Mouse (Mus musculus): ENCODE measurements at regions not wholly inside any gene's neighbourhood (a gene's known extent, or its start where the extent isn't known, plus 50 kb on each side); places are given as distances from the start of the nearest gene placed in this dataset.

GRCm38 (mm10) chr14:80244640-80245302, 260.9 kb downstream of the Olfm4 start:
- peak in 1 of 2 experiments; percentile 78 for DNase-seq (ENCODE audit: low spot score in 2 of 2)

- peak; percentile 65 to 83 for DNase-seq (ENCODE audit: low spot score in 2 of 2)
These were observed 263.7 kb downstream of the Olfm4 start for GRCm38 (mm10) chr14:80247575-80247974.

- DNase-seq (ENCODE audit: low spot score in 2 of 2) = peak in 1 of 2 experiments; percentile 65
These were observed 266.0 kb downstream of the Olfm4 start for GRCm38 (mm10) chr14:80249882-80250281.

- DNase-seq (ENCODE audit: low spot score in 2 of 2) = no peak
These were observed 273.2 kb downstream of the Olfm4 start for GRCm38 (mm10) chr14:80257086-80257485.

- no peak for DNase-seq (ENCODE audit: low spot score in 2 of 2)
These were observed 279.3 kb downstream of the Olfm4 start for GRCm38 (mm10) chr14:80263173-80263572.

GRCm38 (mm10) chr14:80265081-80265480, 281.2 kb downstream of the Olfm4 start:
- DNase-seq (ENCODE audit: low spot score in 2 of 2) = no peak

DNA sequence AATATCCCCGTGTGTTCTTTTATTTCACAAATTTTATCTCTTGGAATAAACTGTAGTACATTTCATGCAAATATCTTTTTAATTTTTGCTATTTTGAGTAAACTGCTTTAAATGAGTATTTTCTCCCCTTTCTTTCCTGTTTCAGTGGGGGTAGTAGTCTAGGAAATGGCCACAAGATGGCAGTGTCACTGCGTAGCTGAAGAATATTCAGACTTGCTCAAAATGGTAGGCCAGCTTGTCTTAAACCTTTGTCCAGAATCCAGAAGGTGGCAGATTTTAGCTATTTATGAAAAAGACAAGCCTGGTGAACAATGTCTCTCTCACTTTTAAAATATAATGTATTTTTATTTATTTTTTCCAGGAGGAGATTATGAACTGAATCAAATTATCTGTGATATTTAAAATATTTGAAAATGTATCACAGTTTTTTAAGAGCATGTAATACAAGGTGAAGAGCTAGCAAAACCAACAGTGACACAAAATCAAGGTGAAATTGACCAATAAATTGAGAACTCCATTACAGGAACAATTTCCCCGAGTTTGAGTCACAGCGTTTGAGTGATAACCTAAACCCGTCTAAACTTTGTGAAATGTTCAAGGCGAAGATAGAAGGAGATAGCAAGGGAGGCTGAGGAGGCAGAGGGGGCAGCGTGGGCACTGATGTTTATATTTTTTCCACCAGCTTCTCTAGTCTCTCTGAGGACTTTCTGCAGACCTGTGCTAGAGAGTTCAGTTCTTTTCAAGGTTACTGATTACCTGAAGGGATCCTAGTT, 285.5 kb downstream of the Olfm4 start:
- DNase-seq (ENCODE audit: low spot score in 2 of 2) = peak; percentile 84 to 95

DNA sequence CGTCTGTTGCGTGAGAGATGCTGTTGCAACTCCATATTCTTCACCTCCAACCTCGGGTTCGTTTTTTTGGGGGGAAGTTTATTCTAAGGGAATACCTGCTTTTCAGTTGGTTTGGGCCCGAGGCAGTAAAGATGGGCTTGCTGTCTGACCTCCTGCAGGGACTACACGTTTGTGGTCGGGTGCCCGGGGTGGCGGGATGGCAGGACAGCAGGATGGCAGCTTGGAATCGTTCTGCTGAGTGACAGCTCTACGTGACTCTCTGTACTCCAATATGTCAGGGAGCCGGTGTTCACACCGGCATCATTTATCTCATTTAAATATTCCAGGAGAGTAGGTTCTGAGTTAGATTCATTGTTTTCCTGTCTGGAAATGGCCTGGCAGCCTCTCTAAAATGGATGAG, 286.2 kb downstream of the Olfm4 start:
- no peak for DNase-seq (ENCODE audit: low spot score in 2 of 2)

DNA sequence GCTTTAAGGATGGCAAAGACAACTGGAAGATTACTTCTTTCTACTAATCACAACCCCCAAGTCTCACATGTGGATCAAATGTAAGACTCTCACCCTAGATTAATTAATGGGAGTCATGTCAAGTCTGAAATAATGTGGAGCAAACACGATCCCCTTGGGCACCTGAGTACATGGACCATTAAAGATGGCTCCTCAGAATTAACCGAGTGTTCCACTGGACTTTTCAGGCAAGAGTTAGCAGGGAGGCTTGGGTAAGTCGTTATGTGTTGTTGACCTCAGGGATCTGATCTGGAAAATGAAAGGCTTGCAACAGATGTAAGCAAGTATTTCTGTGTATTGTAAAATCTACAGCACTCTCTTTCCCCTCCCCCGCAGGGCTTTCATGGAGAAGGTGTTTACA, 296.3 kb downstream of the Olfm4 start:
- DNase-seq (ENCODE audit: low spot score in 2 of 2) = no peak

DNA sequence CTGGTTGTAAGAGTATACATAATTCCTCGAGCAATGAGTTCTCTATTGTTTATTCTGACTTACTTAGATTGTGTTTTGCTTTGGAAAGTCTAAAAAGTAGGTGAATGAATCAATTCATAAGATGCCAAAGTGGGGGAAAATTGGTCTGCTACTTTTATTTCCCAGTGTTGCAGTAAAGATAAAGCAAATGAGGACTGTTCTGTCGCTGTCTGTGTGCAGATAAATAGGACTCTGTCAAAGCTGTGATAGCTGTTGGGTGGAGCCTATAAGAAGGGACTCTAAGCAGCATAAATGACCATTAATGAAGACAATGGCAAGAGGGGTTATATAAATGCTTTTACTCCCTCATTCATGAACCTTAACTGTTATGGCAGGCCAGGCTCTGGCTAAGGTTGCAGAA, 299.8 kb downstream of the Olfm4 start:
- no peak for DNase-seq (ENCODE audit: low spot score in 2 of 2)

- DNase-seq (ENCODE audit: low spot score in 2 of 2) = no peak
These were observed 307.5 kb downstream of the Olfm4 start for GRCm38 (mm10) chr14:80291360-80291759.

DNA sequence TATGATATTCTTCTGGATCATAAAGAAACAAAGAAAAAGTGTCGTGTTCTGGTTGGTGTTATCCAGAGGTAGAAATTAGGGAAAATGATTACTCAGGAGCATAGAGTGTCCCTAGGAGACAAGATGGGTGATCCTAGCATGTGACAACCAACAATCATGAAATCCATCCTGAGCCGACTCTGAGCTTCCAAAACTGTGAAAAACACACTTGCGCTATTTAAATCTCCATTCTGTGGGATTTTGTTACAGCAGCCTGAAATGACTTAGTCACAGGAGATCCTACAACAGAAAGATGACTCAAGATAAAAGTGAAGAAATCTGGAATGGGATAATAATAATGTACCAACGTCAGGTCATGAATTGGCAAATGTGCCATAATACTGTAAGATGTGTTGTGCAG, 309.5 kb downstream of the Olfm4 start:
- DNase-seq (ENCODE audit: low spot score in 2 of 2) = no peak

- no peak for DNase-seq (ENCODE audit: low spot score in 2 of 2)
These were observed 345.8 kb downstream of the Olfm4 start for GRCm38 (mm10) chr14:80329651-80330050.

DNA sequence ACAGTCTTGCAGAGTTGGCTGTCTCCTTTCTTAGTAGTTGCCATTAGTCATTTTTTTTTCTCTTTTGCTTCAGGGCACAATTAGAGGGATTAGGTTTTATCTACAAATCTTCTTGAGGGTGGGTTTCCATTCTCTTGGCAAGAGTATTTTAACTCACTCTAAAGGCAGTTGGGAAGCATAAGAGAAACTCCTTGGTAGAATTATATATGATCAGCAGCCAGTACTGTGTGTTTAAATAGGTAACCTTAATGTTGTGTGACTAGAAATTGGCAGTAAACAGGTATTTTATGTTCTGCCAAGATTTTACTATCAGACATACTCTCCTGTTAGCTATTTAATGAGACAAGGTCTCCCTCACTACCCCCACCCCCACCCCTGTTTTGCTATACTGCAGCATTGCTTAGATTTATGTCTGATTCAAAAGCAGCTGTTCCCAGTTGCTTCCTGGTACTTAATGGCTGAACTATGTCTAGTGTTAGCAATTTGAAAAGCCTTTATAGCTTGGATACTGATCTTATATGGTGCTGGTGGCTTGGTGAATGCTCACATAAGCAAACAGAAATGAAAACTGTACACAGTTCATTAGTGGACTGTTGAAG, 378.2 kb downstream of the Olfm4 start:
- DNase-seq (ENCODE audit: low spot score in 2 of 2) = no peak

GRCm38 (mm10) chr14:80369448-80370153, 385.7 kb downstream of the Olfm4 start:
- no peak for DNase-seq (ENCODE audit: low spot score in 2 of 2)

DNA sequence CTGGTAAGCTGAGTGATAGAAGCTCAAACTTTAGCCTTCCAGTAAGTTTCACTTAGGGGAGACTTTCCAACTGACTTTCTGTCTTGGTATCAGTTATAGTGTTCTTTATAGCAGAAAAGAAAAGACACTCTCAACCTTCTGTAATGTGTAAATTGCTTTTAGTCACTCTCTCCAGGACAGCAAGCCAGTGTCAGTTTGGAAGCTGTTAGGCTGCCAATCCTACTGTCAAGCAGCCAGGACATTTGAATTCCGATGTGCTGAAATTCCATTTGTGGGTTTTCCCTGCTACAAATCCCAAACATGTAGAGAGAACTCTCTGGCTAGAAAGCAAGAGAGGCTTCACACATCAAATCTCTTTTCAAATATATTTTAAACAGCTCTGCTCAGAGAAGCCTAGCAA, 390.4 kb downstream of the Olfm4 start:
- peak in 1 of 2 experiments; percentile 71 for DNase-seq (ENCODE audit: low spot score in 2 of 2)

DNA sequence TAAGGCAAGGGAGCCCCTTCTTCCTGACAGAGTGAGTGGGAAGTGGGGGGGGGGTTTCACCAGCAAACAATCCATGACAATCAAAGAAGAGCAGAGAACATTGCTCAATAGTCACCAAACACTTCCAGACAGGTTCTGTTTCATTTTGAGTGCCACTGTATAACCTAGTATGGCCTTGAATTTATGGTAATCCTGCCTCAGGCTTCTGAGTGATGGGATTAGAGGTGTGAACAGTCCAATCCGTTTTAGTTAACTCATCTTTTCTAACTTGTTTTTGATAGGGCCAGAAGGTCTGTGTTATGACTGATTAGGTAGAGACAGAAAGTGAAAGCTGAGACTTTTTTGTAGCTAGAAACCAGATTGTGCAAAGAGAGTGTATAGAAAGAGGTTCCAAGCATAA, 393.2 kb downstream of the Olfm4 start:
- no peak for DNase-seq (ENCODE audit: low spot score in 2 of 2)

DNA sequence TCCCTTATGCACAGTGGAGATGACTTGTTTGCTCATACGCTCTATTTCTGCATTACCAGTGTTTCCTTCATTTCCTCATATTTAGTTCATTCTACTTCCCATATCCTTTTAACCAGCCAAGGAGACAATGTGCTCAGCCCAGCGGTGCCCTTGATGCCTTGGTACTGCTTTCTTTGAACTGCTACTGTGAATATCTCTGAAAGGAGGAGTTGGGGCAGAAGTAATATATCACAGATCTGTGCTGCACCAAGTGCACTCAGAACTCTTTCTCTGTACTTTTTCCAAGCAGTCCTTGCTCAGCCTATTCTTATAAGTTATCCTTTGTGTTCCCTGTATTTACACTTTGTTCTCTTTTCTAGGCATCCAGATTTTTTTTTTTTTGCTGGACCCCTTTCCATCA, 407.5 kb downstream of the Olfm4 start:
- DNase-seq (ENCODE audit: low spot score in 2 of 2) = no peak

DNA sequence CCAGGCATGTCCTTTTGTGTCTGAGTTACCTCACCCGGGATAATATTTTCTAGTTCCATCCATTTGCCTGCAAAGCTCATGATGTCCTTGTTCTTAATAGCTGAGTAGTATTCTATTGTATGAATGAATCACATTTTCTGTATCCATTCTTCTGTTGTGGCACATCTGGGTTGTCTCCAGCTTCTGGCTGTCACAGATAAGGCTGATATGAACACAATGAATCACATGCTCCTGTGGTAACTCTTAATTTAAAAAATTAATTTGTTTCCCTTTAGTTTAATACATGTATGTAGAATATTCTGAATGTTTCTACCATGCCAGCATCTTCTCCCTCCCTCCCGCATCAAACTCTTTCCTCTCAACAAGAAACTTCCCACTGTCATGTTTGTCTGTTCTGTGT, 424.4 kb downstream of the Olfm4 start:
- no peak for DNase-seq (ENCODE audit: low spot score in 2 of 2)

DNA sequence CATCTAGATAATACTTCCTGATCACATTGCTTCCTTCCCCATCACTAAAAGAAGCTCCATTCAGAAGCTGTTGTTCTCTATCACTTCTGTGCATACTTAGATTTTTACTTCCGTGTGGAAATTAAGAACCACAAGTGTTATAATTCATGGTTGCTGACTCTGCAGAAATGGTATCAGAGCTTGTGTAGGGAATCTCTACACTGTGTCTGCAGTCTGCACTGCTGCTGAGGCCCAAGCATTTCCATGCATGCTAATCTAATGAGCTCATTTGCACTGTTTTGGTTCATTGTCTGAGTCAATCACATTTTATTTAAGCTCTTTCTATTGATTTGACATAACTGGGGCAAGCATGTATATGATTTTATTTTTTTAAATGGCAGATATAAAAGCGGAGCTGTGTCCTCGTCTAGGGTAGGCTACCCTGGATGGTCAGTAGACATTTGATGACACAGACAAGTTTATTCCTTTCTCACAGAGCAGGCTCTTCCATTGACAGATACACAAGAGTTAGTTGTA, 435.0 kb downstream of the Olfm4 start:
- no peak for DNase-seq (ENCODE audit: low spot score in 2 of 2)

- no peak for DNase-seq (ENCODE audit: low spot score in 2 of 2)
These were observed 459.9 kb downstream of the Olfm4 start for GRCm38 (mm10) chr14:80443820-80444219.

DNA sequence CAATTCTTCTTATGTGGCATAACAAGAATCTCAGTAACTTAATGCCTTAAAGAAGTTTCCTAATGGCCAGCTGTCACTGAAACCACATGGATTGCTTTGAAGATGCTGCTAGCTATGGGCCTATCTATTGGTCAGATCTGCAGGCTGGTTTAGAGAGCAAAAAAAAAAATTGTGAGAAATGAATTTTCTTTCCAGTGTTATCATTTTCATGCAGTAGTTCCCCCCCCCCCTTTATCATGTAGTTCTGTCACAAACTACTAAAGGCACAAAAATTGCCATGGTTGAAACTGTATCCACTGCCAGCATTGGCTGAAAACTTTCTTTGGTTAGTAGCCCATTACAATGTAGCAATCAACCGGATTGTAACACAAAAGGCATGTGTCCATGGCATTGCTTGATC, 487.6 kb downstream of the Olfm4 start:
- DNase-seq (ENCODE audit: low spot score in 2 of 2) = no peak
